Mouse (Mus musculus) cerebellum, adult 2 months (tissue): ENCODE measurements around the gene Tmem231.

Source experiments
- CTCF ChIP-seq: fragments of 200-500 bp; IDR thresholded peaks from 2 replicates; pipeline ENCODE4 v1.5.1; 2011; ENCODE audit warnings: low read depth, mild to moderate bottlenecking, control low read depth, low read length, moderate library complexity, borderline replicate concordance; ENCODE audit not compliant: insufficient read depth
- POLR2A ChIP-seq: fragments of 200-500 bp; IDR thresholded peaks from 2 replicates; pipeline ENCODE4 v1.6.1; 2011; ENCODE audit warnings: low read length, control low read depth, borderline replicate concordance; ENCODE audit not compliant: insufficient read depth

DNA sequence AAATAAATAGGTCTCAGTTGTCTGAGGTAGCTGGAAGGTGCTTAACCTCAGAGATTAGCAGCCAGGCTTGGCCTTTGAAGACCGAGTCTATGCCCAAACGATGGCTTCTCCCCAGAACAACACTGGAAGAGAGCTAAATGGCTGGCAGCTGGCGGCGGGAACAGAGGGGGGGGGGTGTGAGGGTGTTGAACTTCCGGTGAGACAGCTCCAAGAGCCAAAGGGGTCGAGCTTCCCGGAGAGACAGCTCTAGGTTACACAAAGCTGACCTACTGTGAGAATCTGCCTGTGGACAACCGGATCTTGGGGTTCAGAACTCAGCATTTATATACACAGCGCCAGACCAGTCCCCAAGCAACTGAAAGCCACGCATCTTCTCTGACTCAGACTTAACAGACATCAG is 35.1 kb downstream of the Tmem231 start:
- no peak for TF ChIP-seq CTCF
- no peak for TF ChIP-seq POLR2A
